Mouse (Mus musculus): ENCODE measurements around the gene Ern2.

The Ern2 gene

GRCm38 (mm10) chr7:122186043-122186442, at the start of gene Ern2:
TSS of gene Ern2 (minus strand) at chr7:122186207.
- DNase-seq (ENCODE audit: low read depth, low spot score) = no peak

GRCm38 (mm10) chr7:122230866-122231265, 44.9 kb upstream of the Ern2 start:
- no peak for DNase-seq (ENCODE audit: low read depth, low spot score)

DNA sequence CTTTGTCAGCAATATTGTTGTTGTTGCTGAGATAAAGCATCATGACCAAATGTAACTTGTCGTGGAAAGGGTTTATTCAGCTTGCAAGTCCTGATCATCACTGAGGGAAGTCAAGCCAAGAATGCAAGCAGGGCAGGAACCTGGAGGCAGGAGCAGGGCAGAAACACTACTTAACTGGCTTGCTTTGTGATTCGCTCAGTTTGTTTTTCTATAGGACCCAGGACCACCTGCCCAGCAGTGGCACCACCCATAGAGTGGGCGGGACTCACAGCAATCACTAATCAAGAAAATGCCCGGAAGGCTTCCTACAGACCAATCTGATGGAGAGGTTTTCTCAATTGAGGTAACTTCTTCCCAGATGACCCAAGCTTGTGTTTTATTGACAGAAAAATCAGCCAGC, 43.9 kb upstream of the Ern2 start:
- DNase-seq (ENCODE audit: low read depth, low spot score) = no peak

GRCm38 (mm10) chr7:122229306-122229705, 43.3 kb upstream of the Ern2 start:
- no peak for DNase-seq (ENCODE audit: low read depth, low spot score)

GRCm38 (mm10) chr7:122226744-122227143, 40.7 kb upstream of the Ern2 start:
- DNase-seq (ENCODE audit: low read depth, low spot score) = no peak

DNA sequence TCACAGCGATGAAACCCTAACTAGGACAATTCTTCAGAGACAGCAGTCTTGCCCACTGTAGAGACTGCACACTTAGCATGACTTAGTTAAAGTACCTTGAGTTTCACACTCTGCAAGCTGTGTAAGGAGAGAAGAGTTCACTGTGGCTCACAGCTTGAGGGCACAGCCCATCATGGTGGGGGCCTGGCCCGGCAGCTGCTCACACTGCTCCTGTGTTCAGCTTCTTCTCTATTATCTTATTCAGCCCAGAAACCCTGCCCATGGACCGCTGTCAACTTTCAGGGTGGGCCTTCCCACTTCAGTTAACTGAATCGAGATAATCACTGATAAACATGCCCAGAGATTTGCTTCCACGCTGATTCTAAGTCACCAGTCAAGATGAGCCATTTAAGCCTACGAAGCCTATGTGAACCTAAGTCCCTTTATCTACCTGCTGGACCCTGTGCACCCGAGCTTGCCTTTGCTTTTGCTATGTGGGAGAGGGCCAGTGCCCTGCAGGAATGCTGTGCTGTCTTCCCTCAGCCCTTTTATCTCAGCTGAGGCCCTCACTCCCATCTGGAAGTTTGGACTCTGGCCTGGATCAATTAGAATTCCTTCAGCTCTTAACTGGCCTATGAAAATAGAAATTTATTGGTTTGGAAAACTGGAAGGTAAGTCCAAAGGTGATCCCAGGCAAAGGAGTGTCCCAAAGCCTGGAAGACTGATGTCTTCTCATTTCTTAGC, 40.2 kb upstream of the Ern2 start:
- no peak for DNase-seq (ENCODE audit: low read depth, low spot score)

GRCm38 (mm10) chr7:122219315-122219801, 33.4 kb upstream of the Ern2 start, which contains the start of gene Chp2:
TSS of gene Chp2 (plus strand) at chr7:122219496.
- peak; percentile 25 for DNase-seq (ENCODE audit: low read depth, low spot score)

DNA sequence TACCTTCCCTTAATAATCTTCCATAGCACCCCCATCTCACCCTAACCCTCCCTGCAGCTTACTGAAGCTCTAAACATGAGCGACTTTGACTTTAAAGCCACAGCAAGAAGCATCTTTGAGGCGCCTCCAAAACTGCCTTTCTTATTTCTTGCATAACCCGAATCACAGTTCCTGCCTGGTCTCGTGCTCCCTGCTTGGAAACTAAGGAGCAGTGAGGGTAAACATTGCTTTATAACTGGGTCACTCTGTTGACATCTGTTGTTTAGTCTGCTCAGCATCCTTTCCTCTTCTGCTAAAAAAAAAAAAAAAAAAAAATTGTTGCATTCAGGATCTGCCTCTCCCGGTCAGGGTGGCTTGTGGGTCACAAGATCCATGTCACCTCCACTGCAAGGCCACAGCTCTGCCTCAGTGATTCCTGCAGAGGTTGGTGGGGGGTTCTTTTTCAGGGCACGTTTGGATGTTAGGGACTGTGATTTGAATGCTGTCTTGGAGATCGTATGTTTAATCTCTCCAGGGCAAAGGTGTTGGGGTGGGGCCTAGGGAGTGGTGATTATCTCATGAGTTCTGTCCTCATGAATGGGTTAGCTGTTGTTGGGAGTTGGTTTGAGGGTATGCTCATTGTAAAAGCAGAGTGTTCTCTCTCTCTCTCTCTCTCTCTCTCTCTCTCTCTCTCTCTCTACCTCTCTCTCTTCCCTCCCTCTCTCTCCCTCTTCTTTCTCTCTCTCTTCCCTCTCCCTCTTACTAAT, 22.4 kb upstream of the Ern2 start:
- DNase-seq (ENCODE audit: low read depth, low spot score) = peak; percentile 24

GRCm38 (mm10) chr7:122206121-122206520, 20.1 kb upstream of the Ern2 start:
- DNase-seq (ENCODE audit: low read depth, low spot score) = peak; percentile 20

GRCm38 (mm10) chr7:122203936-122204335, 17.9 kb upstream of the Ern2 start:
- no peak for DNase-seq (ENCODE audit: low read depth, low spot score)

GRCm38 (mm10) chr7:122199296-122199695, 13.3 kb upstream of the Ern2 start:
- DNase-seq (ENCODE audit: low read depth, low spot score) = peak; percentile 13

DNA sequence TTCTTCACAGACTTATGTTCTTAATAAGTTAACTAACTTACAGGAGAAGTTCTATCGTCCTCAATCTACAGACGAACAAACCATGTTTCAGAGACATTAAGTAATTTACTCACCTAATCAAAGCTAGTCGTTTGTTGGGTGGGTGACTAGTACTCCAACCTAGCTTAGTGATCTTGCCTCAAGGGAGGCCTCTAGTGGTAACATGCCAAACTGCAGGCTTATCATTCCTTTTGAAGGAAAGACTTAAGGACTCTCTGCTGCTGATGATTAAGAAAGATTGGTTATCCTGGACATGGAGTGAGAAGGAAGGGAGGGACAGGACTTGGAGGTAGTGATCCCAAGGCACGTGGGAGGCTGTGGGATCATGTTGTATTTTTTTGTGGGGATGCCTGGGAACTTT, 11.3 kb upstream of the Ern2 start:
- peak; percentile 12 for DNase-seq (ENCODE audit: low read depth, low spot score)

GRCm38 (mm10) chr7:122196771-122197170, 10.8 kb upstream of the Ern2 start:
- no peak for DNase-seq (ENCODE audit: low read depth, low spot score)

- no peak for DNase-seq (ENCODE audit: low read depth, low spot score)
These were observed 7.9 kb upstream of the Ern2 start for GRCm38 (mm10) chr7:122193919-122194318.

GRCm38 (mm10) chr7:122191097-122191496, 5.1 kb upstream of the Ern2 start:
- DNase-seq (ENCODE audit: low read depth, low spot score) = no peak

- peak; percentile 6 for DNase-seq (ENCODE audit: low read depth, low spot score)
These were observed 3.5 kb upstream of the Ern2 start for GRCm38 (mm10) chr7:122189484-122189883.

DNA sequence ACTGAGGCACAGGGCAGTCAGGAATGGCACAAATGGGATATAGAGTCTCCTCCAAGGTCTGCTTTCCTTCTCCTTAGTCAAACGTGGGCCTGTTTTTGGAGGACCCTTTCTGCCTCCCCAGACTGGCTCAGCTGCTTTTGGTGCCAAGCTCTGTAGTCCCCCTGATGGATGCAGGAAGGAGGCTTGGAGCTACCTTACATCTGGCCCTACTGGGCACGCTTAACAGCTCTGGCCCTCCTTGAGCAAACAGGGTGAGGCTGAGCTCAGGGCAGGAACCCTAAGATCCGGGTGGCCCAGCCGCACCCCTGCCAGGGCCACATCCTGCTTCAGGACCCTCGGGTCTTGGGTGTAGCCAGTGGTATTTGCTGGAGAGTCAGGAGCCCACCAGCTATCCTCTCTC, 1.4 kb downstream of the Ern2 start:
- no peak for DNase-seq (ENCODE audit: low read depth, low spot score)

DNA sequence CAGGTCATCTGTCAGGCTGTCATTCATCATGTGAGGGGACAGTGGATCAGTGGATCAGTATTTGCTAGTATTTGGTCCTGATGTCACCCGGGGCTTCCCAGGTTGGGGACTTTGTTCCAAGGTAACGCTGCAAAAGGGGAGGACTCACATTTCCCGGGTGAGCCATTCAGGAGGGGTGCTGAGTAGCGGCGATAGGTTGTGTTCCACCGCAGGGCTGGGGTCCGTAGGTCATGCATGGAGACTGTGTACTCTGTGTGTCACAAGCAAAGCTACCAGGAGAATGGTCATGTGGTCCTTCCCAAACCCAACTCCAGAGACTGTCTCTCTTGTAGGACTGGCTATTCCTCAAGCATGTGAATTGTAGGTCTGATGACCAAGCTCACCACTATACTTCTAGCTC, 5.3 kb downstream of the Ern2 start:
- DNase-seq (ENCODE audit: low read depth, low spot score) = no peak

- no peak for DNase-seq (ENCODE audit: low read depth, low spot score)
These were observed 14.4 kb downstream of the Ern2 start for GRCm38 (mm10) chr7:122171613-122172012.

- no peak for DNase-seq (ENCODE audit: low read depth, low spot score)
These were observed 15.3 kb downstream of the Ern2 start for GRCm38 (mm10) chr7:122170705-122171104.

DNA sequence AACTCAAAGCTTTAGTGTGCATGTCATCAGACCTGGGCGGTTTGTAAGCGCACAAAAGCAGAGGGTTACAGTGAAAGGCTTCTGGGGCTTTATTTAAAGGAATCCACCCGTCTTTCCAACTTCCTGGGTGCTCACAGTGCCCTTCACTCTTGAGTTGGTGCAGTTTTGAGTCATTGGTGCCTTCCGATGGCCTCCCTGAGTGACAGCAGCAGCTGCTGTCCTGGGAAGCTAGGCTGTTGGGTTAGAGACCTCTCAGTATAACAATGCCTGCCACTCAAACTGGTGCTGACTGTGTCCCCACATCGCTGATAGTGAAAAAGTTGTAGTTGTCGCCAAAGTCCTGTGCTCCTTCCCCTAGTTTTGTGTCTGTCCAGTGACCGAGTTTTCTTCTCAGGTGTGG, 18.8 kb downstream of the Ern2 start:
- no peak for DNase-seq (ENCODE audit: low read depth, low spot score)

- DNase-seq (ENCODE audit: low read depth, low spot score) = no peak
These were observed 22.2 kb downstream of the Ern2 start for GRCm38 (mm10) chr7:122163766-122164165.

GRCm38 (mm10) chr7:122160037-122160436, 26.0 kb downstream of the Ern2 start:
- DNase-seq (ENCODE audit: low read depth, low spot score) = no peak

All from skeletal muscle tissue, adult 2 months (tissue).